Mouse (Mus musculus) brown adipose tissue, adult 24 weeks (tissue): ENCODE data around the gene Ccdc50. TPM values are rescaled to one million over a fixed set of nuclear protein-coding genes. Genes with fewer than 3 reads are reported as not detected.

Experiments
- H3K27ac ChIP-seq: fragments of 200-500 bp; replicated peaks from 2 replicates; pipeline ENCODE4 v1.5.1; 2012; ENCODE audit warnings: low read depth, mild to moderate bottlenecking, low read length
- H3K4me1 ChIP-seq: fragments of 200-500 bp; 2 replicates; pipeline ENCODE4 v1.6.1; 2012; ENCODE audit warnings: low read length, mixed read lengths; ENCODE audit not compliant: control insufficient read depth, insufficient read depth, insufficient read length
- H3K4me3 ChIP-seq: fragments of 200-500 bp; 2 replicates; pipeline ENCODE4 v1.5.1; 2012; ENCODE audit warnings: low read depth, mild to moderate bottlenecking, low read length, moderate library complexity; ENCODE audit not compliant: insufficient read depth
- polyA plus RNA-seq: library from polyadenylated mRNA; stranded (reverse); fragments of >200 nt; gene quantifications from 2 replicates; pipeline ENCODE4 v1.2.4, GENCODE M21; 2012; ENCODE audit not compliant: missing spikeins, insufficient read depth, insufficient read length

Ccdc50 gene
- polyA plus RNA-seq, 1 experiment, result 63.7 TPM

GRCm38 (mm10) chr16:27420982-27421381, 32.3 kb downstream of the Ccdc50 start:
- Histone ChIP-seq H3K27ac (no peak overlapping the region), H3K4me3 (no peak overlapping the region), H3K4me1 (no peaks in the 10 kb centered on the region)

- Histone ChIP-seq H3K27ac (no peak overlapping the region), H3K4me1 (no peaks in the 10 kb centered on the region), H3K4me3 (no peak overlapping the region)
Observed at GRCm38 (mm10) chr16:27435034-27435433, 46.4 kb downstream of the Ccdc50 start.

- no peak overlapping the region for H3K4me3 ChIP-seq
- no peak overlapping the region for H3K27ac ChIP-seq
- H3K4me1 ChIP-seq, result no peaks in the 10 kb centered on the region
Observed at GRCm38 (mm10) chr16:27443941-27444340, 55.3 kb downstream of the Ccdc50 start.

GRCm38 (mm10) chr16:27449360-27449759, 60.7 kb downstream of the Ccdc50 start:
- Histone ChIP-seq H3K4me1 (no peaks in the 10 kb centered on the region), H3K27ac (no peak overlapping the region), H3K4me3 (no peak overlapping the region)

GRCm38 (mm10) chr16:27450655-27451054, 62.0 kb downstream of the Ccdc50 start:
- Histone ChIP-seq H3K4me1 (no peaks in the 10 kb centered on the region), H3K27ac (no peak overlapping the region), H3K4me3 (no peak overlapping the region)

- Histone ChIP-seq H3K4me1 (no peaks in the 10 kb centered on the region), H3K27ac (no peak overlapping the region), H3K4me3 (no peak overlapping the region)
Observed at GRCm38 (mm10) chr16:27453396-27453795, 64.7 kb downstream of the Ccdc50 start.

- H3K4me3 ChIP-seq, result no peak overlapping the region
- H3K4me1 ChIP-seq, result no peaks in the 10 kb centered on the region
- no peak overlapping the region for H3K27ac ChIP-seq
Observed at GRCm38 (mm10) chr16:27453823-27454222, 65.2 kb downstream of the Ccdc50 start.

GRCm38 (mm10) chr16:27457273-27457672, 68.6 kb downstream of the Ccdc50 start:
- no peaks in the 10 kb centered on the region for H3K4me1 ChIP-seq
- no peak overlapping the region for H3K4me3 ChIP-seq
- H3K27ac ChIP-seq, result no peak overlapping the region

- Histone ChIP-seq H3K4me1 (no peaks in the 10 kb centered on the region), H3K4me3 (no peak overlapping the region), H3K27ac (no peak overlapping the region)
Observed at GRCm38 (mm10) chr16:27468731-27469130, 80.1 kb downstream of the Ccdc50 start.

- Histone ChIP-seq H3K4me3 (no peak overlapping the region), H3K4me1 (no peaks in the 10 kb centered on the region), H3K27ac (no peak overlapping the region)
Observed at GRCm38 (mm10) chr16:27471389-27471788, 82.7 kb downstream of the Ccdc50 start.

GRCm38 (mm10) chr16:27483834-27484233, 95.2 kb downstream of the Ccdc50 start:
- no peaks in the 10 kb centered on the region for H3K4me1 ChIP-seq
- no peak overlapping the region for H3K27ac ChIP-seq
- H3K4me3 ChIP-seq, result no peak overlapping the region

Other genes with a start within 250 kb of the Ccdc50 start
- gene Ostn, start 81.4 kb upstream of the Ccdc50 start, polyA plus RNA-seq, result not detected in 2 replicates
- gene Uts2b, start 18.6 kb upstream of the Ccdc50 start, polyA plus RNA-seq, result not detected in 2 replicates